Mouse (Mus musculus) heart, adult 9 months (tissue): Measurements from ENCODE around the gene Cactin.

Experiments used
- DNase-seq, 2 experiments: peaks; one replicate each; pipeline ENCODE4 v3.0.0; 2022; ENCODE audit warnings: low spot score in 2 of 2

Cactin gene

GRCm38 (mm10) chr10:81342686-81343505, 22.0 kb downstream of the Cactin start, which contains the start of gene Gipc3:
TSS of gene Gipc3 (minus strand) at chr10:81343266.
- DNase-seq: no peak

GRCm38 (mm10) chr10:81344421-81345161, 23.7 kb downstream of the Cactin start:
- no peak for DNase-seq

- DNase-seq: no peak
Measured at GRCm38 (mm10) chr10:81345162-81345534, 24.2 kb downstream of the Cactin start.

GRCm38 (mm10) chr10:81346453-81347067, 25.7 kb downstream of the Cactin start:
- DNase-seq: no peak

- no peak for DNase-seq
Measured at GRCm38 (mm10) chr10:81349146-81349545, 28.2 kb downstream of the Cactin start.

GRCm38 (mm10) chr10:81349961-81350350, 29.1 kb downstream of the Cactin start:
- no peak for DNase-seq

- peak; percentile 99 to 100 for DNase-seq
Measured at GRCm38 (mm10) chr10:81350351-81351063, 29.6 kb downstream of the Cactin start, which contains the start of gene Hmg20b. TSS of gene Hmg20b (minus strand) at chr10:81350480.

- no peak for DNase-seq
Measured at GRCm38 (mm10) chr10:81351678-81352291, 30.9 kb downstream of the Cactin start.

GRCm38 (mm10) chr10:81354738-81355477, 34.0 kb downstream of the Cactin start:
- no peak for DNase-seq

GRCm38 (mm10) chr10:81355533-81355932, 34.6 kb downstream of the Cactin start:
- no peak for DNase-seq

GRCm38 (mm10) chr10:81356352-81356990, 35.6 kb downstream of the Cactin start:
- no peak for DNase-seq

GRCm38 (mm10) chr10:81356991-81357844, 36.3 kb downstream of the Cactin start, which contains the start of gene Mfsd12:
TSS of gene Mfsd12 (plus strand) at chr10:81357491.
- DNase-seq: peak; percentile 86 to 90

GRCm38 (mm10) chr10:81358209-81358608, 37.3 kb downstream of the Cactin start:
- DNase-seq: no peak

- no peak for DNase-seq
Measured at GRCm38 (mm10) chr10:81358841-81359240, 37.9 kb downstream of the Cactin start.

- DNase-seq: no peak
Measured at GRCm38 (mm10) chr10:81360721-81361120, 39.8 kb downstream of the Cactin start.

- DNase-seq: no peak
Measured at GRCm38 (mm10) chr10:81362336-81362949, 41.5 kb downstream of the Cactin start.

GRCm38 (mm10) chr10:81363436-81364346, 42.8 kb downstream of the Cactin start:
- peak in 1 of 2 experiments; percentile 65 for DNase-seq
